Mouse (Mus musculus): ENCODE measurements at regions not wholly inside any gene's neighbourhood (a gene's known extent, or its start where the extent isn't known, plus 50 kb on each side); places are given as distances from the start of the nearest gene placed in this dataset.

DNA sequence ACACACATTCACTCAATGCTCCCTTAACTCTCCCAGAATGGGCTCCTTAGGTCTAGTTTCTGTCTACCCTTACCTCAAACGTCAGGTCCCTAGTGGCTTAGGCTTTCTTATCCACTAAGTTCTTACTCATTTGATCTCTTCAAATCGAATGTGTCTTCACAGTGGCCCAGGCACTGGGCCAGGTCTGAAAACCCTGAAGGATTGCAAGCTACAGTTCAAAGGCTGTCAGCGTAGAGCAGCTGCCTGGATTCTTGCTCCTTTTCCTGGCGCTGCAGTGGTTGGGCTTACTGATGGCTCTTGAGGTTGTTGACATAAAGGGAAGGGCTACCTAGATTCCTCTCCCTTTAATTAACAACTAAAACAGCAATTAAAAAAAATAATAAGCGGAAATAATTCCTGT, 103.0 kb downstream of the Ankrd50 start:
- no peak for TF ChIP-seq CTCF (IDR thresholded peaks at IDR 0.05; ENCODE audit: insufficient read depth, low read length)
- TF ChIP-seq POLR2A (IDR thresholded peaks at IDR 0.05; ENCODE audit: borderline replicate concordance, extremely low read depth, low read depth, low read length), result no peak

Data from lung, adult 2 months (tissue).